Mouse (Mus musculus) embryo, embryonic 9.5 days (tissue): ENCODE measurements at regions not wholly inside any gene's neighbourhood (a gene's known extent, or its start where the extent isn't known, plus 50 kb on each side); places are given as distances from the start of the nearest gene placed in this dataset.

Source experiments
- DNase-seq: peaks from one replicate; pipeline ENCODE4 v3.0.0-alpha.2; 2017; ENCODE audit errors: extremely low spot score

DNA sequence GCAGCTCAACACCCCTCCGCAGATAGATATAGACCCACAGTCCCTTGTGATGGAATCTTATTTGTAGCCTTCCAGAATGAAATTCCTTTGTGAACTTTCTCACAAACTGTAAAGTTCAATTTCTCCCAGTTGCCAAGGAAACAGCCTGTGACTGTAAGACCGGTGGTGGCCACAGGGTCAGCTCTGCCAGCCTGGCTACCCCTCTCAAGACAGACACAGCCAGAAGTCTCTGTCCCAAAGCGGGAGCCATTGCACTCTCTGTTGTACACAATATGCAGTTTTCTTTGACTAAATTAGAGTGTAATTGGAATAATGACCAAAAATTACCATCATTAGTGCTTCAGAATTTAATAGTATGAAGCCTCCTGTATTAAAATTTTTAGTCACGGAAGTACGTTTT lies 568.8 kb downstream of the 1190002N15Rik start:
- no peak for DNase-seq

- DNase-seq, result no peak
These were observed 582.4 kb downstream of the 1190002N15Rik start for GRCm38 (mm10) chr9:93955235-93956040.

- DNase-seq, result no peak
These were observed 589.2 kb downstream of the 1190002N15Rik start for GRCm38 (mm10) chr9:93948671-93949070.

DNA sequence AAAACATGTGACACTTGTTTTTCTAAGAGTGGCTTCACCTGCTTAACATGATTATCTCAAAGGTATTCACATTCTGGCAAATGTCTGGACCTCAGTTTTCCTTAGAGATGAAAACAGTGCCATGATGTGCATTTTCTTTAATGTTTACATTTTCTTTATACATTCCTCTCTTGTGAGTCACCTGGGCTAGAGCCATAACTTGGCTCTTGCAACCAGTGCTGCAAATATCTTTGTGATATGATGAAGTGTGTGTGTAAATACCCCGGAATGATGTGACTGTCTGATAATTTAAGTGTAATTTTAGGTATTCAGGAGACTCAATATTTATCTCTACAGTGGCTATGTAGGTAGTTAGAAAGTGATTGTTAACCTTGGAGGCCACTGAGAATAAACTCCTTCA lies 590.8 kb downstream of the 1190002N15Rik start:
- no peak for DNase-seq

- no peak for DNase-seq
These were observed 597.7 kb downstream of the 1190002N15Rik start for GRCm38 (mm10) chr9:93940193-93940592.

- no peak for DNase-seq
These were observed 607.2 kb downstream of the 1190002N15Rik start for GRCm38 (mm10) chr9:93930684-93931083.

- DNase-seq, result no peak
These were observed 648.6 kb downstream of the 1190002N15Rik start for GRCm38 (mm10) chr9:93889256-93889655.

DNA sequence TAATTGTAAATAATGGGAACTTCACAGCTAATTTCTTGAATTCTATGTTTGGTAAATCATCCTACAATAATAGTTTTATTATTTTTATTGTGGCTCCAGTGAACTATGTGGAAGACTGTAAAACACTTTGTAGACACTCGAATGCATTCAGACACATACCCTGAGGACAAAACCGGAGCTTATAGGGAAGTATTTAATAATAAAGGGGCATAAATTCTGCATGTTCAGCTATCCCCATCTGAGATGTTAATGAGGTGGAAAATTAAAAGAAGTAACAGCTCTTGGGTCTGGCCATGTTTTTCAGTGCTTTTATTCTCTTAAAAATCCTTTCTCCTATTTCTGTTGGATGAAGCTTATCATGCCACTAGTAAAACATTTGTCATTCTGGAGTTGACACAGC lies 657.8 kb downstream of the 1190002N15Rik start:
- DNase-seq, result no peak

- no peak for DNase-seq
These were observed 658.3 kb downstream of the 1190002N15Rik start for GRCm38 (mm10) chr9:93879572-93879971.

DNA sequence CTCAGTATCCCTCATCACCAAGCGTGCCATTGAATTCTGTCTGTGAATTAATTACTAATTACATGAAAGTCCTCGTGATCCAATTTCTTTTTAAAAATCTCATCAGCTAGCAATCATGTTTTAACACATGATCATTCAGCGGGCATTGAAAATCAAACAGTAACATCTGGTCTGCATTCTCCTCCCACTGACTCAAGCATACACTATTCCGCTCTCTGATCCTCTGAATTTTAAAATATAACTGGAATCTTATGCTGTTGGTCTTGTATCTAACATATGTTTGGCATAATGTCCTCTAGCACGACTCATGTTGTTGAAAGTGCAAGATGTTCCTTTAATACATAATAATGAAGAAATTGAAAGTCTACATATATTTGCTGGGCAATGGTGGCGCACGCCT lies 667.1 kb downstream of the 1190002N15Rik start:
- no peak for DNase-seq

GRCm38 (mm10) chr9:93857937-93858336 lies 679.9 kb downstream of the 1190002N15Rik start:
- DNase-seq, result no peak

GRCm38 (mm10) chr9:93846411-93846810 lies 691.5 kb downstream of the 1190002N15Rik start:
- no peak for DNase-seq

GRCm38 (mm10) chr9:93843869-93844268 lies 694.0 kb downstream of the 1190002N15Rik start:
- DNase-seq, result no peak
